Mouse (Mus musculus): Measurements from ENCODE around the gene Afdn. TPM values are rescaled to one million over a fixed set of nuclear protein-coding genes. Genes with fewer than 3 reads are reported as not detected.
"Not testable (repeated sequence)": the region's sequence is repeated elsewhere in the genome, so short reads cannot be mapped to it uniquely, and the experiment has no call there.

Gene Afdn
- polyA plus RNA-seq, 1 experiment from 2014 or later: 54.6 TPM

GRCm38 (mm10) chr17:13749027-13749426 is 11.3 kb upstream of the Afdn start:
- H3K27me3 ChIP-seq (replicated peaks): no peaks in the 10 kb centered on the region
- H3K9ac ChIP-seq: no peak overlapping the region
- no peak overlapping the region for H3K27ac ChIP-seq (replicated peaks)
- no peaks in the 10 kb centered on the region for H3K36me3 ChIP-seq
- no peak for ATAC-seq (ENCODE audit: extremely low read depth, insufficient number of reproducible peaks, low FRiP score, low TSS enrichment)
- no peak overlapping the region for H3K4me3 ChIP-seq
- no peaks in the 10 kb centered on the region for H3K9me3 ChIP-seq
- peaks cover 24% of the 10 kb centered on the region for H3K4me1 ChIP-seq
- 86% methylated on average over 4 of the region's 4 CpGs for WGBS
- H3K4me2 ChIP-seq: no peak overlapping the region

GRCm38 (mm10) chr17:13753918-13754317 is 6.4 kb upstream of the Afdn start:
- H3K9me3 ChIP-seq: no peaks in the 10 kb centered on the region
- H3K4me1 ChIP-seq: peaks cover 14% of the 10 kb centered on the region
- H3K27ac ChIP-seq (replicated peaks): no peak overlapping the region
- H3K27me3 ChIP-seq (replicated peaks): no peaks in the 10 kb centered on the region
- no peak for ATAC-seq (ENCODE audit: extremely low read depth, insufficient number of reproducible peaks, low FRiP score, low TSS enrichment)
- 77% methylated on average over 4 of the region's 4 CpGs for WGBS
- H3K9ac ChIP-seq: no peak overlapping the region
- H3K36me3 ChIP-seq: no peaks in the 10 kb centered on the region
- H3K4me2 ChIP-seq: no peak overlapping the region
- no peak overlapping the region for H3K4me3 ChIP-seq

- peaks cover 21% of the 10 kb centered on the region for H3K4me1 ChIP-seq
- ATAC-seq (ENCODE audit: extremely low read depth, insufficient number of reproducible peaks, low FRiP score, low TSS enrichment): no peak
- 65% methylated on average over 6 of the region's 6 CpGs for WGBS
- no peak overlapping the region for H3K4me2 ChIP-seq
- no peaks in the 10 kb centered on the region for H3K9me3 ChIP-seq
- H3K27me3 ChIP-seq (replicated peaks): no peaks in the 10 kb centered on the region
- no peak overlapping the region for H3K27ac ChIP-seq (replicated peaks)
- H3K36me3 ChIP-seq: no peaks in the 10 kb centered on the region
- H3K4me3 ChIP-seq: no peak overlapping the region
- no peak overlapping the region for H3K9ac ChIP-seq
Observed at GRCm38 (mm10) chr17:13754940-13755339, 5.4 kb upstream of the Afdn start.

- peak overlapping the region; percentile 95; the same call in 1 of the 2 replicates for H3K27ac ChIP-seq (replicated peaks)
- peaks cover 30% of the 10 kb centered on the region for H3K4me1 ChIP-seq
- H3K36me3 ChIP-seq: no peaks in the 10 kb centered on the region
- no peak for ATAC-seq (ENCODE audit: extremely low read depth, insufficient number of reproducible peaks, low FRiP score, low TSS enrichment)
- H3K4me2 ChIP-seq: peak overlapping the region; percentile 98
- peak overlapping the region; percentile 95 for H3K4me3 ChIP-seq
- H3K9ac ChIP-seq: peak overlapping the region; percentile 96
- no peaks in the 10 kb centered on the region for H3K9me3 ChIP-seq
- no peaks in the 10 kb centered on the region for H3K27me3 ChIP-seq (replicated peaks)
- 81% methylated on average over 7 of the region's 7 CpGs for WGBS
Observed at GRCm38 (mm10) chr17:13758586-13758985, 1.8 kb upstream of the Afdn start.

GRCm38 (mm10) chr17:13759156-13759852 is 1.0 kb upstream of the Afdn start:
- peak overlapping the region; percentile 95 for H3K4me3 ChIP-seq
- peak overlapping the region; percentile 96 for H3K9ac ChIP-seq
- peaks cover 36% of the 10 kb centered on the region for H3K4me1 ChIP-seq
- peak overlapping the region; percentile 98 for H3K4me2 ChIP-seq
- WGBS: 10% methylated on average over 13 of the region's 13 CpGs
- H3K27ac ChIP-seq (replicated peaks): peak overlapping the region; percentile 95
- no peak for ATAC-seq (ENCODE audit: extremely low read depth, insufficient number of reproducible peaks, low FRiP score, low TSS enrichment)
- no peaks in the 10 kb centered on the region for H3K9me3 ChIP-seq
- no peaks in the 10 kb centered on the region for H3K27me3 ChIP-seq (replicated peaks)
- H3K36me3 ChIP-seq: no peaks in the 10 kb centered on the region

GRCm38 (mm10) chr17:13760675-13761178 is 388 bp downstream of the Afdn start:
- Histone ChIP-seq H3K36me3 (no peaks in the 10 kb centered on the region), H3K27me3 (replicated peaks) (no peaks in the 10 kb centered on the region), H3K9ac (peak overlapping the region; percentile 96), H3K27ac (replicated peaks) (peak overlapping the region; percentile 95), H3K4me1 (peaks cover 49% of the 10 kb centered on the region), H3K9me3 (no peaks in the 10 kb centered on the region), H3K4me3 (peak overlapping the region; percentile 95), H3K4me2 (peak overlapping the region; percentile 98)
- ATAC-seq (ENCODE audit: extremely low read depth, insufficient number of reproducible peaks, low FRiP score, low TSS enrichment): peak; percentile 50; the same call in 1 of the 2 replicates
- WGBS: 1% methylated on average over 35 of the region's 72 CpGs

- Histone ChIP-seq H3K27ac (replicated peaks) (peak within 1 kb of the TSS; percentile 95), H3K4me1 (peaks cover 53% of the 10 kb centered on the region), H3K4me2 (peak within 1 kb of the TSS; percentile 98), H3K9ac (peak within 1 kb of the TSS; percentile 96), H3K9me3 (no peaks in the 10 kb centered on the region), H3K27me3 (replicated peaks) (no peaks in the 10 kb centered on the region), H3K36me3 (no peaks in the 10 kb centered on the region), H3K4me3 (peak within 1 kb of the TSS; percentile 95)
- under 1% methylated on average over 74 of the region's 74 CpGs for WGBS
- peak; percentile 15; the same call in 1 of the 2 replicates for ATAC-seq (ENCODE audit: extremely low read depth, insufficient number of reproducible peaks, low FRiP score, low TSS enrichment)
Observed at GRCm38 (mm10) chr17:13761179-13761913, 1.0 kb downstream of the Afdn start, which contains the start of gene Tcte2. Tcte2 (minus strand) TSS chr17:13761825.

- Histone ChIP-seq H3K36me3 (no peaks in the 10 kb centered on the region), H3K4me3 (no peak overlapping the region), H3K9me3 (no peaks in the 10 kb centered on the region), H3K27ac (replicated peaks) (no peak overlapping the region), H3K4me2 (no peak overlapping the region), H3K9ac (no peak overlapping the region), H3K4me1 (peaks cover 55% of the 10 kb centered on the region), H3K27me3 (replicated peaks) (no peaks in the 10 kb centered on the region)
- ATAC-seq (ENCODE audit: extremely low read depth, insufficient number of reproducible peaks, low FRiP score, low TSS enrichment): no peak
- WGBS: 60% methylated on average over 1 of the region's 1 CpGs
Observed at GRCm38 (mm10) chr17:13763819-13764218, 3.5 kb downstream of the Afdn start.

GRCm38 (mm10) chr17:13764911-13765310 is 4.6 kb downstream of the Afdn start:
- H3K27me3 ChIP-seq (replicated peaks); H3K27ac ChIP-seq (replicated peaks); H3K36me3 ChIP-seq; H3K9ac ChIP-seq; H3K4me3 ChIP-seq; ATAC-seq (ENCODE audit: extremely low read depth, insufficient number of reproducible peaks, low FRiP score, low TSS enrichment); H3K4me2 ChIP-seq; H3K9me3 ChIP-seq: not testable (repeated sequence)
- WGBS: 87% methylated on average over 2 of the region's 2 CpGs
- peaks cover 47% of the 10 kb centered on the region for H3K4me1 ChIP-seq

GRCm38 (mm10) chr17:13768531-13768930 is 8.2 kb downstream of the Afdn start:
- ATAC-seq (ENCODE audit: extremely low read depth, insufficient number of reproducible peaks, low FRiP score, low TSS enrichment): no peak
- Histone ChIP-seq H3K4me3 (no peak overlapping the region), H3K4me1 (peaks cover 38% of the 10 kb centered on the region), H3K9me3 (no peaks in the 10 kb centered on the region), H3K4me2 (no peak overlapping the region), H3K36me3 (no peaks in the 10 kb centered on the region), H3K27ac (replicated peaks) (0 out of 2 replicates have a peak overlapping the region, but pooled peaks have one; percentile 48), H3K9ac (no peak overlapping the region), H3K27me3 (replicated peaks) (no peaks in the 10 kb centered on the region)
- 88% methylated on average over 1 of the region's 1 CpGs for WGBS

- Histone ChIP-seq H3K27me3 (replicated peaks) (no peaks in the 10 kb centered on the region), H3K27ac (replicated peaks) (no peak overlapping the region), H3K9me3 (no peaks in the 10 kb centered on the region), H3K9ac (no peak overlapping the region), H3K4me1 (peaks cover 32% of the 10 kb centered on the region), H3K36me3 (no peaks in the 10 kb centered on the region), H3K4me2 (no peak overlapping the region), H3K4me3 (no peak overlapping the region)
- 85% methylated on average over 3 of the region's 3 CpGs for WGBS
- no peak for ATAC-seq (ENCODE audit: extremely low read depth, insufficient number of reproducible peaks, low FRiP score, low TSS enrichment)
Observed at GRCm38 (mm10) chr17:13769256-13769655, 8.9 kb downstream of the Afdn start.

All from heart, embryonic 13.5 days (tissue).